Mouse (Mus musculus) gastrocnemius, postnatal 4 days (tissue): ENCODE results near the gene Gxylt1. TPM values are rescaled to one million over a fixed set of nuclear protein-coding genes. Genes with fewer than 3 reads are reported as not detected.
"Not testable (repeated sequence)": the region's sequence is repeated elsewhere in the genome, so short reads cannot be mapped to it uniquely, and the experiment has no call there.

Experiments
- DNase-seq, 2 experiments: peaks; one replicate each; pipeline ENCODE4 v3.0.0; 2021 to 2022; ENCODE audit warnings: low spot score in 2 of 2, mixed read lengths in 2 of 2
- long read RNA-seq, 2 experiments: library from polyadenylated mRNA; stranded (forward); transcript quantifications; one replicate each; pipeline ENCODE4 v2.0.0; 2021
- total RNA-seq, 2 experiments: library from RNA; stranded (reverse); gene quantifications; 2 replicates each; pipeline ENCODE4 v1.2.3; 2021

The Gxylt1 gene
- total RNA-seq, result 10 to 100 TPM; 13.7 to 15.3 TPM
- long read RNA-seq, experiment 1, full-length matches to known transcripts, result 6 of 10 reads
- long read RNA-seq, experiment 1, partial matches to known transcripts, result 2 of 10 reads
- long read RNA-seq, experiment 1, other reads (novel, unspliced or antisense), result 2 of 10 reads
- long read RNA-seq, experiment 2, full-length matches to known transcripts, result 6 of 8 reads
- long read RNA-seq, experiment 2, partial matches to known transcripts, result 0 of 8 reads
- long read RNA-seq, experiment 2, other reads (novel, unspliced or antisense), result 2 of 8 reads

DNA sequence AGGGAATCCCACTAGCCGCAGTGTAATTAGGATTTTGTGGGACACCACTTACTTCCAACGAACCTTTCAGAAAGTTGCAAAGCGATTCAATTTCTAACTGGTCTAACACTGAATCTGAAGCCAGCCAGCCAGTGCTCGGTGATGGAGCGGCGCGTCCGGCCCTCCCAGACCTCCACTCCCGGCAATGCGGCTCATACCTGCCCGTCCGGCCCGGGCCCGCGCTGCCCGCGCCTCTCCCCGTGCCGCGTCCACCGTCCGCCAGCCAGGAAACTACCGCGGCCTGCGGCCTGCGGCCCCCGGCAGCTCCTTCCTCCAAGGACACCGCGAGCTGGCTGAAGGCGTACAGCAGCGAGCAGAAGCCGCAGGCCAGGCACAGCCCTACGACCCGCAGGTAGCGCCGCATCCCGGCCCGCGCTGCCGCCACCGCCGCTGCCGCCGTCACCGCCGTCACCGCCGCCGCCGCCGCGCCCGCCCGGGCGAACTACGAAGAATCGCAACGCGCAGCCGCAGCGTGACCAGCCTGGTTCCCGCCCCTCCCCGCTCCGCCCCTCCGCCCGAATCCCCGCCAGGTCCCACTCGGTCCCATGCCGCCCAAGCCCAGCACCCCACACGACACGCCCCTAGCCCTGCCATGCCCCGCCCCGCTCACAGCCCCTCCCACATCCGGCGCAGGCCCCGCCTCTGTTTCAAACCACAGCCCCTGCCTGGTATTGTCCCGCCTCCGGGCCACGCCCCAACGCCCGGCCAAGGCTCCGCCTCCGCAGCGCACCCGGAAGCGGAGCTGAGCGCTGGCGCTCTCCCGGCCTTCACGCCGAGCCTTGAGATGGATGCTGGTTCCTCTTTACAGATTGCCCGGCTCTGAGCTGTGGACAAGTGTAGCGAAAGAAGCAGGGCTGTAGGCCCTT lies at the start of gene Gxylt1:
Gene Gxylt1, minus strand, starts transcription at position 501 of the 905 bp plus-strand sequence.
- DNase-seq, result peak; percentile 100

DNA sequence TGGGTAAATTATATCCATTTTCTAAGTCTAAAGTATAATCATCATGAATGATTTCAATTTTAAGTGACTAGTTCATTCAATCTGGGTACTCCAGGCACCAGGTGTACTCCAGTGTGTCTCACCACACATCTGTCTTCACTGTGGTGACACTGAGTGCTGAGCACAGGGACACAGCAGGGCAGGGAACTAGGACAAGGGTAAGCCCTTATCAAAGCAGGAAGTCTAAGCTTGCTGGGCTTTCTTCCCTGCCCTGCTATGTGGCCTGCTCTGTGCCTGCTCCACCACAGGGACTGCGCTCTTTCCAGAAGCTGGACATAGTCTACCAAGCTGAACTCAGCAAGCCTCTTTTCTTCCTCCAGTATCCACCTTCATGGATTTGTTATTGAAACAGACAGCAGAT lies 43.8 kb upstream of the Gxylt1 start:
- DNase-seq, result no peak

DNA sequence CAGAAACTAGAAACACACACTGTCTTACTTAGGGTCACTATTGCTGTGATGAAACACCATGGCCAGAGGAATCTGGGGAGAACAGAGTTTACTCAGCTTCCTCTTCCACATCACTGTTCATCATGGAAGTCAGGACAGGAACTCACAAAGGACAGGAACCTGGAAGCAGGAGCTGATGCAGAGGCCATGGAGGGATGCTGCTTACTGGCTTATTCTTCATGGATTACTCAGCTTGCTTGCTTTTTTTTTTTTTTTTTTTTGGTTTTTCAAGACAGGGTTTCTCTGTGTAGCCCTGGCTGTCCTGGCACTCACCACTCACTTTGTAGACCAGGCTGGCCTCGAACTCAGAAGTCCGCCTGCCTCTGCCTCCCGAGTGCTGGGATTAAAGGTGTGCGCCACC lies 35.3 kb upstream of the Gxylt1 start:
- DNase-seq, result not testable (repeated sequence)

DNA sequence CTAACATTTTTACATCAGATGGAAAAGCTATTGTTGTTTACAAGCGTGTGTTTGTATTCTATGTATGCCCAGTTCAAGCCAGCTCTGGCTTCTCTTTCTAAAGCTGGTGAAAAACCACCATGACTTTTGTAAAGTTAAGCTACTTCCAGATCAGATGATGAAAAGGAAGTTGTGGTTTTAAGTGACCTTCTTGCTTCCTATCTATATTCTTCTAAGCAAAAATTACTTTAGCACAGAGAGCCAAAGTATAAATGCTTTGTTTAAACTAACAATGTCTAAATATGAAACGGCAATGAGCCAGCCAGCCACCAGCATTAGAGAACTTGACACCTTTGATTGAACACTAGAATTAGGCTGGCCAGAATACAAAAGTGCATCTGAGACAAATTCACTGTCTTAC lies 23.2 kb upstream of the Gxylt1 start:
- DNase-seq, result no peak

DNA sequence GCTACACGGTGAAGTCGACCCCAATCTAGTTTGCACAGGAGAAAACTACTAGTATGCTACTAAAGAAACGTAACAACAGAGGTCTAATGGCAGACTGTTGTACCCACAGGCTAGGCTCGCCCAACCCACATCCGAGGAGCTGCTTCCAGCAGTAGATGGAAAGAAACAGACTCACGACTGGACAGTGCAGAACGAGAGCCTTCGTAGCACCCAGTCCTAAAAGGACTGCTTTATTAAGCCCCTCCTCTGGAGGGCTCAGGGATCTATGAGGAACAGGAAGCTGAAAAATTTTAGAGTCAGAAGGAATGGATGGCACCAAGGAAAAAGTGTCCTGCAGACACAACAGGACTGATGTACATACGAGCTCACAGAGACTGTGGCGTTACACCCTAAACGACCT lies 19.5 kb upstream of the Gxylt1 start:
- DNase-seq, result no peak

DNA sequence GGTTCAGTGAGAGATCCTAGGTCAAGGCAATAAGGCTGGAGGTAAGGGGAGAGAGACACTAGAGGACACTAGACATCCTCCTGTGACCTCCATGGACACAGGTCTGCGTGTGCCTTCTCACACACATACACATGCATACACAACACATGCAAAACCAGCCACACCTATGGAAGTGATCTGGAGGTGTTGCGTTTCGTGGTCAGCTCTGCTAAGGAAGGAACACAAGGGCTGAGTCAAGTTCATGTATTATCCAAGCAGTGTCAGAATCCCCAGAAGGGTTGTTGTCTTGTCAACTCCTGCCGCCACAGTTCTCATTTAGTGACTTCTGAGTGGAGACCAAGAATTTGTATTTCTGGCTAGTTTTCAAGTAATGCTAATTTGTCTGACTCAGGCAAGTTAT lies 13.3 kb upstream of the Gxylt1 start:
- DNase-seq, result no peak

DNA sequence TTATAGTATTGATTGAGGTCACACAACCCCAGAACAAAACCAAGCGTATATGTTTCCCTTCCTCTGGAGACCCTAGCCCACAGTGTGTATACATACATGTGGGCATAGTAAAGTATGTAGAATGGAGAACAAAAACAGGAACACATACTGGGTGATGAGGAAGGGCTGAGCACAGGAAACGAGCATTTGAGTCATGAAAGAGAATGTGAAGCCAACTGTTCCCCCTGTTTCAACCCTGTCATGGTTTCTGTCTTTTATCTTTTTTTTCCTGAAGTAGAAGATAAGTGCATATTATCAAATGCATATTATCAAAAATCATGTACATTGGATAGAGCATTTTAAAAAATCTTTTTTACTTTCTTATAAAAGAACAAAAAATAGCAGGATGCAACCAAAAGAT lies 12.6 kb upstream of the Gxylt1 start:
- DNase-seq, result no peak

DNA sequence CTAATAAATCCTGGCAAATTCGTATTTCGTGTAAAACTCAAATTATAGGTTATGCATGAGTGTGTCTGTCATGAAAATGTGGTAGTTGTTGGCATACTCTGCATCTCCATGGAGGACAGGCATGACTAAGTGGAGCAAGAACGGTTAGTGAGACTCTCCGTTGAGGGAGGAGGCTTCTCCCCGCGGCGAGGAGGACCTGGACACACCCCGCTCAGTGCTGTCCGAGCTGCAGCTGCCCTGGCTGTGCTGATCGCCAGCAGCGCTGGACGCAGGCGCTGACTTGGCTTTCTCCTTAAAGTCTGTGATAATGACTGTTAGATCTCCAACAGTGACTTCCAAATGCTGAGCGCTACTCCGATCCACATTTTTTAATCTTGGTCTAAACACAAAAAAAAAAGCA lies 10.3 kb upstream of the Gxylt1 start:
- peak; percentile 24 to 36 for DNase-seq

DNA sequence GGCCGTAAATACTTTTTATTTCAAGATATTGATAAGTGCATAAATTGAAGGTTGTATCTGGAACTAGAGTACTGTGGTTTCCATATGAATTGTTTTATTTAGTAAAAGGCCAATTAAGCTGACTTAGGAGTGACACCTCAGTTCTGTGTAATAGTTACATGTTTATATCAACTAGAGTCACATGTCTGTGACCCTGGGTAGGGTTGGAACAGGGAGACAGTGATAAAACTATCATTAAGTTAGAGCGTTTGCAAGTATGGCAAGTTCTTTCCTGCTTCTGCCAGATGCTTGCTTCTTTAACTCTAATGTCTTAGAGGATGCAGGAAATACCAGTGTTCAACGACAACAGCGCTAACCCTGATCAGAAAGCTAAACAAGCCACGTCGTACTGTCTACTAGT lies 9.3 kb upstream of the Gxylt1 start:
- no peak for DNase-seq

DNA sequence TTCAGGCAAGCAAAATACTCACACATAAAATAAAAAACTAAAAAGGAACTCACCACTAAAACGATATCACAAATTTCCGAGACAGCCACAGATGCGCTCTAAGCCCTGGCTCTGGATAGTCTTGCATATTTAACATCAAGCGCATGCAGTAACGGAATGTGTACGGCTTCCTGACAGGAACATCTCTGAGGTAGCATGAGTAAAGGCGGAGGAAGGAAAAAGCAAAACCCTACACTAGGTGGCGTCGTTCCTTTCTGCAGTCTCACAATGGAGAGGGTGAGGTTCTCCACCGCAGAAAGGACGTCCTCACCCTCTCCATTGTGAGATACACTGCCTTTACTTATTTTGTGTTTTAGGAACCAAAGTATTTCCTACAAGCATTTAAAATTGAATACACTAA lies 8.4 kb upstream of the Gxylt1 start:
- DNase-seq, result no peak

DNA sequence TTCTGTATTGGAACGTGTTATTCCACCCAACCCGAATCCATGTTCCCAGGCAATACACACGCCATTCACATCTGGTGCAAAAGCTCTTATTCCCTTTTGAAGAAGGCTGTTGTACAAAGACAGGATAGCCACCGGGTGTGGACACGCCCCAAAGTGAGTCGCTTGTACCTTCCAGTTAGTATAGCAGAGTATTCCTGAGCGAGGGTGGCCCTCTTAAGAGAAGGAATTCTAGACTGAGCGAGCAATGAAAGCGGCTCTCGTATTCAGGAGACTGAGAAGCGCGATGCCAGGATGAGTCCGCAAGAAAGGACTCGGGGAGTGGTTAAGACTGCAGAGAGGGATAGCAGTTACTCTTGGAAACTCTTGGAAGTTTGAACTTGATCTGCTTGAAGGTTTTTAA lies 1.3 kb upstream of the Gxylt1 start:
- no peak for DNase-seq

DNA sequence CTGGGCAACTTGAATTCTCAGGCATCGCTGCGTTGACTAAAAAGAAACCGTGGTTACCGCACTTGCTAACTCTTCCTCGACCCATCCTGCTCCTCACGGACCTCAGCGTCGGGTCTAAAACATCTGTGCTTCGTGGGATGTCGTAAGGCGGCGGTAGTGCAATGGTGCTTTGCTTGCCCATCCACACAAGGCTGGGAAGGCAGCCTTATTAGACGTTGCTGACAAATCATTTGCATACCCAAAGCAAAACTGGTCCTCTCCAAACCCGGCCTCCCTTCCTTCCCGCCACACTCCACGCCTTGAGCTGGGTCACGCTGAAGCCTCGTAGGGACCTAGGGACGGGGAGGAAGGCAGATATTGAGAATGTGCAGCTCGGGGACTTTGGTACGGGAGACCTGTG lies 644 bp upstream of the Gxylt1 start:
- DNase-seq, result no peak

DNA sequence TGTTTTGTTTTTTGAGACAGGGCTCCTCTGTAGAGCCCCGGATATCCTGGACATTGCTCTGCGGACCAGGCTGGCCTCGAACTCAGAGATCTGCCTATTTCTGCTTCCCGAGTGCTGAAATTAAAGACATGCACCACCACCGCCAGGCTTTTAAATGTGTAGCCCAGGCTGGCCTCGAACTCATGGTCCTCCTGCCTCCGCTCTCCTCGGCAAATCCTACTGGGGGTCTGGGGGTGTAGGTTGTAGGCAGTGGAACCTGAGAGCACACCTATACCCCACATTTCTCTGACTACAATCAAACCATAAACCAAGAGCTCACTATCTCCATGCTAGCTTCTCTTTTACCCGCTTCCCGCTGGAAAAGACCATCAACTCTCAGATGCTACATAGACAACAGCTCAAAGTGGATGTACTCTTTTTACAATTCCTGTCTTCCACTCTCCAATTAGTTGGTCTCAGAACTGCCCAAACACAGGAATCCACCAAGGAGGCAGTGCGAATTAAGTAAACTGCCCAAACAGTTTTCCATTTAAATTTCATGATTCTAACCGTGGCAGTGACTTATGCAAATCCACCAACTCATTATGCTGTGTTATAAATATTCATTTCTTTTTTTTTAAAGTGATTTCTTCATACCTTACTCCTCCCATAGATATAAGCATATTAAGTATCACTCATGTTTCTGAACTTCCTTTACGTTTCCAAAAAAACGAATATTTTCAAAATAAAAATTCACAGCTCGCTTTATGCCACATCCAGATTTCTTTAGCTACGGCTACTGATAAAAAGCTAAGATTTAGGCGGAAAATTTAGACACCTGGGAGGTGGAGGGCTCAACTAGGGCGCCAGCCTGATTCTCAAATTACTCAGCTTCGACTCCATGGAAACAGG lies 946 bp downstream of the Gxylt1 start:
- DNase-seq, result no peak

DNA sequence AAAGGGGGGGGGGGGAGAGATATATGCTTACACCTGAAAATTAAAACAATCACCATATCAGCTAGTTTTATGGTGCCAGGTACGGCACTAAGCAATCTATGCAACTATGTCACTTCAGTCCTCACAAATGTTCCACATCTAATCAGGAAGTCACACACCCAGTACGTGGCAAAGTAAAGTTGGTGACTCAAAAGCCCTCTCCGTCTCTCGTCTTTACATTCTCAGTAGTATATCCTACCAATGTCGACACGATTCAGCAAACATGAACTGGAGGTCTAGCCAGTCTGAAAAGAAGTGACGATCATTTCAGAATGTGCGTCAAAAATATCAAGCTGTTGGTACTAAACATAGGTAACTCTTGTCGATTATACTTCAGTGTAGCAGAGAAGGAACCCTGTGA lies 2.0 kb downstream of the Gxylt1 start:
- no peak for DNase-seq

DNA sequence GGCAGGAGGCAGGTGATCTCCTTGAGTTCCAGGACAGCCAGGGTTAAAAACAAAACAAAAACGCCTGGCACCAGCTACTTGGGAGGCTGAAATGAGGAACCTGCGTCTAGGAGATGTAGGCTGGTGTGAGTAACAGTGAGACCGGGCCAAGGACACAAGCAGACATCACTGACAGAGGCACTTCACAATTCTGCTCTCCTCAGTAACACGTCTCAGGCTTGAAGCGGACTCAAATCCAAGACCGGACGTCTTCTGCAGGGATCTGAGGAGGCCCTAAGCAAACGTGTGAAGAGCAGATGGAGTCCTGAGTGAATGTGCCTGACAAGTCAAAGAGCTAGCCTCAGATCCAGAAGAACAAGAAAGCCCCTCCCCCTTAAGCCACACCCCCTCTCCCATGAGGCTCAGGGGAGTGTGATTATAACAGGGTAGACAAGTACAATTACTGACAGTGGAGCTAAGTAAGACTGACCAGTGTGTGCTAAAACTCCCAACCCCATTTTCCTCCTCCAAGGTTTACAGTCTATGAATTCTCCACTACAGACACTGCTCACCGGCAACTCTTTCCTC lies 4.6 kb downstream of the Gxylt1 start:
- no peak for DNase-seq

DNA sequence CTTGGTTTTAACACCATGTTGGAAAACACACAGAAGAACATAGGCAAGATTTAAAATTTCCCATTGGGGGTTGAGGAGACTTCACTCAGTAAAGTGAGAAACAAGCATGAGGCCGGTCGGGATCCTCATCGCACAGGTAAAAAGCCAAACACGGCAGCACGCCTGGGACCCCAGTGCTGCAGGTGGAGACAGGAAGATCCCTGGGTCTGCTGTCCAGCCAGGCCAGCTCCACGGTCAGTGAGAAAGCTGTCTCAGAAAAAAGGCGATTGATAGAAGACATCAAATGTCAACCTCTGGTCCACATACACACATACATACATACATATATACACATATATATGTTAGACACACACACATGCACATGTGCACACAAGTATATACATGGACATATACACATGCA lies 5.4 kb downstream of the Gxylt1 start:
- no peak for DNase-seq

DNA sequence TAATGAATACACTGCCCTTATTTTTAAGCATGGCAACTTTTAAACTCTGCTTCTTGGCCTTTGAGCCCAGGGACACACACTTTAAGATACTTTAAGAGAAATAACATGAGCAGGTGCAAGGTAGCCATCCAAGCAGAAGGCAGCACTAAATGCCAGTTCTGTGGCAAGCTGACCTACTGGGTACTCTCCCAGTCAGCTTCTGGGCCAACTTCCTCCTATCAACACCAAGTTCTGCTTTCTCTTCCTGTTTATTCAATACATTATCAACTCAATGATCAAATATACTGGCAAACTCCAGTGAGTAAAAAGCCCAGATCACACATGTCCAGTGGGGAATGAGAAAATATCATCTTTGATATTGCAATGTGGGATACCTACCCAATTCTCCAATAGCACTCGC lies 7.0 kb downstream of the Gxylt1 start:
- no peak for DNase-seq

DNA sequence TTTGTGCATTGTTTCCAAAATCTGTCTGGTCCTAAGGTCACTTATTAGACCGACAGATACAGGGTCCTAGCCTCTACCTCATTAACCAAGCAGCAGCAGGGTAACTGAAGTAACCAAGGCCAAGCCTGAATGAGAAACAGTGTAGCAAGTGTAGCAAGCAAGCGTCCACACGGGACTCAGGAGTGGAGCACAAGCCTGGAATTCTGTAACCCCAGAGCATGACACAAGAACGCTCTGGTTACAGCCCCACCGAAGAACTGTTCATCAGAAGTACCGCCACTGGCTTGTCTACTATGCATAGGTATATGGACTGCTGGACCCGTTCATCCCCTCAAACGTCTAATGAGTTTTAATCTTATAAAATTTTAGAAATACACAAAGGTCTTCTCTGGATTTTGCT lies 7.5 kb downstream of the Gxylt1 start:
- no peak for DNase-seq

DNA sequence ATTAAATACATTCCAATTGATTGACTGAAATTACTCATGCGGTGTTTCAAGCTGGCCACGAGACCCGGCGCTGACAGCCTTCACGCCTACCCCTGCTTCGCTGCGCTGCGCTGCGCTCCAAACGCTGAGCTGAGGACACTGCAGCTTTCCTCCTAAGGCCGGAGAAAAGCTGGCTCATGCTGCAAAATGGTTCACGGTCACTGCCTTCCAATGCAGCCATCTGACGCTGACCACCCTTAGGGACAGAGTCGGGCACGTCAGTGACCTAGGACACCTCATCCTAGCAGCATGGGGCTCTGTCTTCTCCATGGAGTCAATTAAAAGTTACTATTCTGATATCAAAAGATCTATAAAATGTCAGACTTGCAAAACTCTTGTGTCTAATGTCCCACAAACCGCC lies 8.6 kb downstream of the Gxylt1 start:
- no peak for DNase-seq

DNA sequence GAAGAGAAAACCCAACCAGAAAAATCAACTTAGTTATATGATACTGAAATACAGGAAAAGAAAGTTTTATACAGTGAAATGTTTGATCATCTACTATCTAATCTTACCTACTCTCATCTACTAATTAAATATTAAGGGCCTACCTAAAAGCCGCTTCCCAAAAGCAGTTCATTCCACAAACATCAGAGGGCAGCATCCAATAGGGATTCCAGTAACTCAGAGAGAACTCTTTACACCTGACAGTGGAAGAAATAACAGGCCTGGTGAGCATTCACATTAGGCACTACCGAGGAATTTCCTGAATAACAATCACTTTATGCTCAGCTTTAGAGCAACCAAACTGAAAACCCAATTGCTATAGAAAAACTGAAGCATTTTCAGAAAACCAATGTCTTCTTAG lies 9.3 kb downstream of the Gxylt1 start:
- DNase-seq, result peak in 1 of 2 experiments; percentile 36

DNA sequence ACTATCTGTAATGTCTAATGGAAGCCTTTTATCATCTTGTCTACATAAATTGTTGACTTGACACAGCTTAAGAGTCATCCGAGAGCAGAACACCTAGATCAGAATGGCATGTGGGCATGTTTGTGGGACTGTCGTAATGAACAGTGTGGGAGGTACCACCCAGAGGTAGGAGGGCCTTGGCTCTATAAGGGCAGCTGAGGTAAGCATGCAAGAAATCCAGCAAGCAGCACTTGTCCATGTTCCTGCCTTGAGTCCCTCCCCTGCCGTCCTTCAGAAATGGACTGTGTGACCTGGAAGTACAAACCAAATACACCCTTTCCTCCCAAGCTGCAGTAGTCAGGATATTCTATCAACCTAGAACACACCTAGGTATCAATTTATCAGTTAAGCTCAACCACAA lies 9.7 kb downstream of the Gxylt1 start:
- no peak for DNase-seq
